Mouse (Mus musculus) neural tube, embryonic 15.5 days (tissue): ENCODE data around the gene Fem1b. TPM values are rescaled to one million over a fixed set of nuclear protein-coding genes. Genes with fewer than 3 reads are reported as not detected.
A peak's percentile ranks its signal among the peaks of the same experiment; 100 is the strongest.
"Not testable (repeated sequence)": the region's sequence is repeated elsewhere in the genome, so short reads cannot be mapped to it uniquely, and the experiment has no call there.

Source experiments
- ATAC-seq: fragments of 200-750 bp; cut with Nextera tagmentation; 2 replicates; pipeline ENCODE4 v1.8.0; 2017; ENCODE audit warnings: mild to moderate bottlenecking, moderate TSS enrichment, moderate library complexity; ENCODE audit not compliant: low FRiP score
- H3K27ac ChIP-seq: fragments of 300-500 bp; sonication (generic); replicated peaks from 2 replicates; pipeline ENCODE4 v1.5.1; 2015; ENCODE audit warnings: mild to moderate bottlenecking, inconsistent platforms
- H3K27me3 ChIP-seq: fragments of 300-500 bp; sonication (generic); replicated peaks from 2 replicates; pipeline ENCODE4 v1.6.1; 2015; ENCODE audit warnings: inconsistent platforms
- H3K36me3 ChIP-seq: fragments of 300-500 bp; sonication (generic); 2 replicates; pipeline ENCODE4 v1.6.1; 2015; ENCODE audit warnings: inconsistent platforms
- H3K4me1 ChIP-seq: fragments of 300-500 bp; sonication (generic); 2 replicates; pipeline ENCODE4 v1.6.1; 2015; ENCODE audit warnings: inconsistent platforms
- H3K4me2 ChIP-seq: fragments of 300-500 bp; sonication (generic); 2 replicates; pipeline ENCODE4 v1.6.1; 2015; ENCODE audit warnings: inconsistent platforms, mild to moderate bottlenecking, moderate library complexity
- H3K4me3 ChIP-seq: fragments of 300-500 bp; sonication (generic); replicated peaks from 2 replicates; pipeline ENCODE4 v1.5.1; 2015; ENCODE audit warnings: mild to moderate bottlenecking, inconsistent platforms
- H3K9ac ChIP-seq: fragments of 300-500 bp; sonication (generic); replicated peaks from 2 replicates; pipeline ENCODE4 v1.6.1; 2015; ENCODE audit warnings: mild to moderate bottlenecking, inconsistent platforms
- H3K9me3 ChIP-seq: fragments of 300-500 bp; sonication (generic); replicated peaks from 2 replicates; pipeline ENCODE4 v1.6.1; 2016; ENCODE audit warnings: inconsistent platforms
- WGBS: fragments of 180-500 bp; shearing (Covaris S2); methylation state at CpG from one replicate; pipeline ENCODE4 v1.1.7; 2015; ENCODE audit warnings: mixed read lengths; 5-methylcytosine and 5-hydroxymethylcytosine counted together
- polyA plus RNA-seq: library from polyadenylated mRNA; unstranded; fragments of >200 nt; fragmentation: Nextera tagmentation; extraction: Ambion mirVana; gene quantifications from 2 replicates; pipeline ENCODE4 v1.2.1, GENCODE M21; 2015

Fem1b gene
- polyA plus RNA-seq, 1 experiment from 2014 or later, result 45.4 TPM

DNA sequence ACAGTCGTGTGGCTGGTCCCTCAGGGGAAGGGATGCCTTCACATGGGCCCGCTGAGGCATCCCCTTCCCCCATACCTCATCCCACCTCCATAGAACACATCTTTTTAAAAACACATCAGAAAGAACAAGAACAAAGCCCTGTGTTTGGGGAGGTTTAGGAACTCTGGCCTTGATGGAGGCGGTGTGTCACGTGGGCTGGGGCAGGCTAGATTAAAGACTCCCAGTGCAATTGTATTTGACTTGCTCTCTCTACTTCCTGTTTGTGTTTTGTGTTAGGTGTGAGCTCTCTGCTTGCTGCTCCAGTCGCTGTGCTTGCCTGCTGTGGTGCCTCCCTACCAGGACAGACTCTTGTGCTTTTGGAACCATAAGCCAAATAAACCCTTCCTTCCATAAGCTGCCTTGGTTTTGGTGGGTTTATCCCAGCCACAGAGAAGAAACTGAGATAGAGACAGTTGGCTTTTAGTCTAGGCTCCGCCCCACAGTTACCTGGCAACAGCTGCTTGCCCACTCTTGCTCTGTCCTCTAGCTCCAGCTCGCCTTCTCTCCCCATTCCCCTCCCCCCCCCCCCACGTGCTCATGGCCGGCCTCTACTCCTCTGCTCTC, 14.2 kb upstream of the Fem1b start:
- no peak overlapping the region for H3K27ac ChIP-seq
- no peak for ATAC-seq
- peaks cover 25% of the 10 kb centered on the region for H3K4me1 ChIP-seq
- H3K4me3 ChIP-seq, result no peak overlapping the region
- no peak overlapping the region for H3K4me2 ChIP-seq
- H3K36me3 ChIP-seq, result no peaks in the 10 kb centered on the region
- WGBS, result 11% methylated on average over 9 of the region's 9 CpGs
- H3K27me3 ChIP-seq, result no peaks in the 10 kb centered on the region
- no peaks in the 10 kb centered on the region for H3K9me3 ChIP-seq
- no peak overlapping the region for H3K9ac ChIP-seq

- WGBS, result 94% methylated on average over 7 of the region's 7 CpGs
- no peak for ATAC-seq
These were observed 10.1 kb upstream of the Fem1b start for GRCm38 (mm10) chr9:62821811-62822210.

DNA sequence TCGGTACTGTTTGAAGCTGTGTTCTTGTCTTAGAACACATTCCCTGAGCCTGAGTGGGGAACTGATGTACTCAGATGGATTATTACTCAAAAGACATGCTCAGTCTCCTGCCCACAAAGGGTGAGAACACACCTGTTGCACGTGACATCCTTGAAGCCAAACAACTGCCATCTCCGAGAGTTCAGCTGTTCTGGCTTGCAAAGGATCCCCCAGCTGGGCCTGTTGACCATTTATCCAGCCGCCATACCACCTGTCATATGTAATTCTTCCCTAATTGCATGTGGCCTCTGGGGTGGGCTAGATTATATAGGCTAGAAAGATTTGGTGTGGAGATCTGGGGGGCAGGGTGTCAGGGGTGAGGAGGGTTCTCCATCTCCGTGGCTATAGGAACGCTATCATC, 9.1 kb upstream of the Fem1b start:
- 85% methylated on average over 6 of the region's 6 CpGs for WGBS
- H3K27ac ChIP-seq, result no peak overlapping the region
- ATAC-seq, result no peak

More at GRCm38 (mm10) chr9:62821811-62822210, 10.1 kb upstream of the Fem1b start:
- H3K9me3 ChIP-seq, result no peaks in the 10 kb centered on the region
- no peak overlapping the region for H3K4me3 ChIP-seq
- no peak overlapping the region for H3K27ac ChIP-seq
- no peak overlapping the region for H3K4me2 ChIP-seq
- H3K27me3 ChIP-seq, result no peaks in the 10 kb centered on the region
- no peak overlapping the region for H3K9ac ChIP-seq
- H3K36me3 ChIP-seq, result no peaks in the 10 kb centered on the region
- H3K4me1 ChIP-seq, result peaks cover 21% of the 10 kb centered on the region

DNA sequence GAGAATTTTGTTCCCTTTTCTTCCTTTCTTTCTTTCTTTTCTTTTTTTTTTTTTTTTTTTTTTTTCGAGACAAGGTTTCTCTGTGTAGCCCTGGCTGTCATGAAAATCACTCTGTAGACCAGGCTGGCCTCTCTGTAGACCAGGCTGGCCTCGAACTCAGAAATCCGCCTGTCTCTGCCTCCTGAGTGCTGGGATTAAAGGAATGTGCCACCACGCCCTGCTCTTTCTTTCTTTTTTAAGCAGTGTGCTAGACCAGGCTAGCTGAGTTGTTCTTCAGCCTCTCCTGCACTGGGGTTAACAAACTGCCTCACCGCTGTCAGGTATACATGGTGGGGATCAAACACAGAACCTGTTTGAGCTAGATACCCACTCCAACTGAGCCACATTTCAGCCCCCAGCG, 8.2 kb upstream of the Fem1b start:
- not testable (repeated sequence) for H3K4me2 ChIP-seq, H3K27ac ChIP-seq, ATAC-seq, H3K36me3 ChIP-seq, H3K9me3 ChIP-seq, H3K4me1 ChIP-seq, H3K27me3 ChIP-seq, H3K9ac ChIP-seq, H3K4me3 ChIP-seq
- WGBS, result 92% methylated on average over 5 of the region's 6 CpGs

More for the DNA sequence above, 9.1 kb upstream of the Fem1b start:
- Histone ChIP-seq H3K36me3 (no peaks in the 10 kb centered on the region), H3K9me3 (no peaks in the 10 kb centered on the region), H3K4me1 (peaks cover 18% of the 10 kb centered on the region), H3K9ac (no peak overlapping the region), H3K27me3 (no peaks in the 10 kb centered on the region), H3K4me3 (no peak overlapping the region), H3K4me2 (no peak overlapping the region)

GRCm38 (mm10) chr9:62819494-62819893, 7.8 kb upstream of the Fem1b start:
- H3K4me2 ChIP-seq, result no peak overlapping the region
- no peaks in the 10 kb centered on the region for H3K36me3 ChIP-seq
- no peaks in the 10 kb centered on the region for H3K27me3 ChIP-seq
- peaks cover 10% of the 10 kb centered on the region; the same call in 1 of the 2 replicates for H3K4me1 ChIP-seq
- no peak overlapping the region for H3K27ac ChIP-seq
- H3K4me3 ChIP-seq, result no peak overlapping the region
- no peak overlapping the region for H3K9ac ChIP-seq
- WGBS, result 69% methylated on average over 3 of the region's 3 CpGs
- no peaks in the 10 kb centered on the region for H3K9me3 ChIP-seq
- no peak for ATAC-seq

- Histone ChIP-seq H3K9ac (no peak overlapping the region), H3K4me1 (peaks cover 10% of the 10 kb centered on the region; the same call in 1 of the 2 replicates), H3K4me3 (no peak overlapping the region), H3K36me3 (no peaks in the 10 kb centered on the region), H3K27me3 (no peaks in the 10 kb centered on the region), H3K4me2 (no peak overlapping the region), H3K27ac (no peak overlapping the region), H3K9me3 (no peaks in the 10 kb centered on the region)
- 79% methylated on average over 4 of the region's 4 CpGs for WGBS
- no peak for ATAC-seq
These were observed 6.3 kb upstream of the Fem1b start for GRCm38 (mm10) chr9:62817828-62818614.

- no peak overlapping the region for H3K4me3 ChIP-seq
- no peak for ATAC-seq
These were observed 5.4 kb upstream of the Fem1b start for GRCm38 (mm10) chr9:62817099-62817571.

DNA sequence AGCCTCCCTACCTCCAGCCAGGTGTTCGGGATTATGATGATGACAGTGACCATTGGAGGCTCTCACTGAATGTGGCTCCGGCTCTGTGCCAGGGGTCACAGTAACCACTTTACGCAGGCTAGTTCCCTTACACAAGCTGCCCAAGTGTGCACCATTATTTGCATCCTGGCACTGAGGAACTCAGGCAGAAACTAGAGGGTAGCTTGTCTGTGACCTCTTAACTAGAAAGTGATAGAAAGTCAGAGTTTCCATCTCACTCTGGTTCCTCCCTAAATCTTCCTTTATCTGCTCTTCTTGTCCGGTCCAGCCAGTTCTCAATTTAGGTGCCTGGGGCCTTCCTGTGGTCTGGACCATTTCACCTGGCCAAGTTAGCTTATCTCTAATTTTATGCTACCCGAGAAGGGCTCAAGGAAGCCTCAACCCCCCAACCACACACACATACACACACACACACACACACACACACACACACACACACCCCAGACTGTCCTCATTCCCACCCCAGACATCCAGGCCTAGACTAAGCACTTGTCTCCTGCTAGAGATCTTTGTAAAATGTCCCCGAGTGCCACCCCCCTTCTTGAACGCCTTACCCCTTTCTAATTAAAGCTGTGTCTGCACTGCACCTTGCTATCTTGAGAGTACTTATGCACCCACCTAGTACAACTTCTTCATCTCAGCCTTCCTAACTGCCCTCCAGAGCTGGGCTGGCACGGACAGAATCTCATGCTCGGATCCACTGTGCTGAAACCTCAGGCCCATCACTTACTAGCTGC, 4.8 kb upstream of the Fem1b start:
- 80% methylated on average over 9 of the region's 9 CpGs for WGBS
- no peak overlapping the region for H3K27ac ChIP-seq
- H3K9ac ChIP-seq, result no peak overlapping the region
- H3K9me3 ChIP-seq, result no peaks in the 10 kb centered on the region
- no peaks in the 10 kb centered on the region for H3K27me3 ChIP-seq
- H3K36me3 ChIP-seq, result no peaks in the 10 kb centered on the region
- peaks cover 18% of the 10 kb centered on the region for H3K4me1 ChIP-seq
- ATAC-seq, result no peak
- no peak overlapping the region for H3K4me2 ChIP-seq
- no peak overlapping the region for H3K4me3 ChIP-seq

More at GRCm38 (mm10) chr9:62817099-62817571, 5.4 kb upstream of the Fem1b start:
- Histone ChIP-seq H3K4me1 (peaks cover 17% of the 10 kb centered on the region), H3K9ac (no peak overlapping the region), H3K27ac (no peak overlapping the region), H3K4me2 (no peak overlapping the region), H3K27me3 (no peaks in the 10 kb centered on the region), H3K36me3 (no peaks in the 10 kb centered on the region), H3K9me3 (no peaks in the 10 kb centered on the region)
- WGBS, result 48% methylated on average over 12 of the region's 12 CpGs

DNA sequence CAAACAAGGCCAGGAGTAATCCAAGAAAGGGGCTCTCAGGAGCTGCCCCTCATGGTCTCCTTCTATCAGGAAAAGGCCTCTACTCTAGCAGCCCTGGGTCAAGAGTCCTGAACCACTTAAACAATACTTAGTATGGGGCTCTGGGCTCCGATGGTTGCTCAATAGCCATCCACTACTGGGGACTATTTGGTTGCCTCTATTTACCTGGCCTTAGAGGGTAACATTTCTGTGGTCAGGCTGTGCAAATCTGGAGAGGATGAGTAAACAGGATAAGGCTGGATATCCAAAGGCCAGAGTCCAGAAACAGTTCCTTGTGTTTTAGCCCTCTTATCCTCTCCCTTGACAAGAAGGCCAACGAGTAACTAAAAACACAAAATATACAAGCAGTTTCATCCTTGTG, 3.0 kb upstream of the Fem1b start:
- WGBS, result 89% methylated on average over 2 of the region's 2 CpGs
- no peaks in the 10 kb centered on the region for H3K9me3 ChIP-seq
- no peak for ATAC-seq
- H3K36me3 ChIP-seq, result no peaks in the 10 kb centered on the region
- H3K27ac ChIP-seq, result no peak overlapping the region
- peaks cover 18% of the 10 kb centered on the region for H3K4me1 ChIP-seq
- no peak overlapping the region for H3K4me3 ChIP-seq
- no peak overlapping the region for H3K4me2 ChIP-seq
- no peaks in the 10 kb centered on the region for H3K27me3 ChIP-seq
- H3K9ac ChIP-seq, result no peak overlapping the region

DNA sequence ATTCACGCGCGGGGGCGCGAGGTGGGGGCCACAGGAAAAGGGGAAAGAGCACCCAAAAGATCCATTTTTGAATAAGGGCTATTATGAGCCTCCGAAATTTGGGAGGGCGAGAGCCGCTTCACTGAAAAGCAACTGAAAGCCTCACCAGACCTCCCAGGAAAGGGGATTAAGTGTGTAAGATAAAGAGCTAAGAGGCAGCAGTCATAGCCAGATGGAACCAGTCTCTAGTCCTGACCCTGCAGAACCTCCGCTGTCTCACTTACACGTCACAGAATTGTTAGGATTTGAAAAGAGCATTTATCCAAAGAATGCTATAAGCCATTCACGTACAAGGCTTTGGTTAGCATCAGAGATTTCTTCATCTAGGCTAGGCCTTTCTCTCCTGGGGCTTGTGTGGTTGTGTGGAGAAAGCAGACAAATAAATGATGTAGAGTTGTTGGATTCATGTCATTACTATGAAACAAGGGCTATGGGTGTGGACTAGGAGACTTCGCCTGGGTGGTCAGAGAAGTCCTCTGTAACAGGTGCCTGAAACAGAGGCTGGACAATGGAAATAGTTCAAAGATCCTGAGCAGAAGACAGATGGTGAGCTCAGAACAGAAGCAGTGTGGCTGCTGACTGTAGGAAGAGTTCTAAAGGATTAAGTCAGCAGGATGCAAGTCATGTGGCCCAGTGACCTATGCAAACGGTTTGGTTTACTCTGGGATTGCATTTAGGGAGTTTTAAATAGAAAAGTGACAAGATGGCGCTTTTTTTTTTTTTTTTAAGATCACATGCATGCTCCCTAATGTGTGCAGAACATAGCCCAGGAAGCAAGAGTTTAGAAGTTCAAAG, 699 bp upstream of the Fem1b start:
- 15% methylated on average over 14 of the region's 14 CpGs for WGBS
- H3K27me3 ChIP-seq, result no peaks in the 10 kb centered on the region
- H3K4me3 ChIP-seq, result peak overlapping the region; percentile 97
- peaks cover 34% of the 10 kb centered on the region for H3K4me1 ChIP-seq
- peak overlapping the region; percentile 99 for H3K27ac ChIP-seq
- H3K9ac ChIP-seq, result peak overlapping the region; percentile 98
- H3K36me3 ChIP-seq, result no peaks in the 10 kb centered on the region
- no peaks in the 10 kb centered on the region for H3K9me3 ChIP-seq
- H3K4me2 ChIP-seq, result peak overlapping the region; percentile 82
- ATAC-seq, result 0 out of 2 replicates have a peak, but pooled peaks have one; percentile 33
